In the genomic region with DNA sequence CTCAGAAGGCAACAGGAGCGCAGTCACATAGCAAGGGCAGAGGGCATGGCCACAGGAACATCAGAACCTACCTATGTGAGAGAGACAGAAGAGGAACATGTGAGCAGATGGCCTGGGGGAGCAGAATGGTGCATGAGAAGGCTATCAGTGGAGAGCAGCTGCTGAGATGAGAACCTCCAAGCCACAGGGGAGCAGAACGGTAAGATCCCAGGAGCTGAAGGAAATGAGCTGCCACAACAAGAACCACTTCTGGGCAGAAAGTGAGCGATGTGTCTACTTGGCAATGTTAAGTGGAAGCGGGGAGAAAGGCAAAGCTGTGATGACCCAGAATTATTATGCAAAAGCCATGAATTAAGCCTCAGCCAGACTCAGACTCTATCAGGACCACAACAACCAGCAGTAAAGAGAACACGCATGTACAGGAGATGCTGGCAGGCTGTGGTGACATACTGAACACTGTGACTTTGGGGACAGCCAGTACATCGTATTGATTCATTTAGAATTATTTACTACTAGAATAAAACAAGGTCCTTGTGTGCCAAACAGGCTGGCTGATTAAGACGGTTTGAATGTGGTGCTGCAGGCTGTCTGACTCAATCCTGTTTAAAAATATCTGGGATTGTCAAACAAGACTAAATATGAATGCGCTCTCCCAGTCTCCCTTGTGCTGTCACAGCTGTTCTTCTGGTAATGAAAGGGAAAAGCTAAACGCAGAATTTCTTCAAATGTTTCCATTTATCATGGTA, we compare ENCODE assay signal across 8 mouse cellular contexts.
DNase-seq lines count a peak whose midpoint lies in the region; ATAC-seq lines count a peak whose summit lies in the region.

No protein-coding gene starts in this region.

- H3K4me2 ChIP-seq in limb, embryonic 15.5 days: no peak overlapping the region
- H3K4me2 ChIP-seq in embryonic facial prominence, embryonic 14.5 days (ENCODE audit: low read depth, low read length): no peak overlapping the region

- 0 out of 2 replicates have a peak overlapping the region, but pooled peaks have one; percentile 5 for H3K27ac ChIP-seq in limb, embryonic 15.5 days
- no peak overlapping the region for H3K27ac ChIP-seq in limb, embryonic 10.5 days
- peak overlapping the region; percentile 17; the same call in 1 of the 2 replicates for H3K27ac ChIP-seq in embryonic facial prominence, embryonic 14.5 days (replicated peaks; ENCODE audit: low read depth, low read length)

- no peaks in the 10 kb centered on the region for H3K27me3 ChIP-seq in limb, embryonic 15.5 days
- H3K27me3 ChIP-seq in limb, embryonic 10.5 days (ENCODE audit: low read depth, poor library complexity, severe bottlenecking): no peaks in the 10 kb centered on the region
- no peaks in the 10 kb centered on the region for H3K27me3 ChIP-seq in embryonic facial prominence, embryonic 14.5 days (replicated peaks; ENCODE audit: control insufficient read depth, insufficient read depth, low read length)

- peak; percentile 11 for DNase-seq in adrenal gland, adult 8-10 months
- DNase-seq in adrenal gland, postnatal 25 days: no peak
- no peak for DNase-seq in limb, embryonic 10.5 days (ENCODE audit: low spot score)
- DNase-seq in embryonic facial prominence, embryonic 14.5 days (ENCODE audit: low spot score): no peak
- DNase-seq in layer of hippocampus, postnatal 36 days: peak; percentile 24 to 31
- no peak for DNase-seq in embryo, embryonic 11 days
- DNase-seq in kidney, postnatal 14 days: no peak

- H3K9ac ChIP-seq in limb, embryonic 15.5 days: no peak overlapping the region
- H3K9ac ChIP-seq in embryonic facial prominence, embryonic 14.5 days (ENCODE audit: low read depth, low read length): no peak overlapping the region

- H3K9me3 ChIP-seq in limb, embryonic 15.5 days: no peaks in the 10 kb centered on the region
- H3K9me3 ChIP-seq in limb, embryonic 10.5 days (replicated peaks): no peaks in the 10 kb centered on the region
- H3K9me3 ChIP-seq in embryonic facial prominence, embryonic 14.5 days (ENCODE audit: control insufficient read depth, low read length): no peaks in the 10 kb centered on the region

- no peaks in the 10 kb centered on the region for H3K36me3 ChIP-seq in limb, embryonic 15.5 days
- H3K36me3 ChIP-seq in limb, embryonic 10.5 days: no peaks in the 10 kb centered on the region
- H3K36me3 ChIP-seq in embryonic facial prominence, embryonic 14.5 days (ENCODE audit: control insufficient read depth, insufficient read depth, low read length): no peaks in the 10 kb centered on the region

- 58% methylated on average over 9 of the region's 9 CpGs for WGBS in limb, embryonic 15.5 days
- 91% methylated on average over 9 of the region's 9 CpGs for WGBS in limb, embryonic 10.5 days
- 58% methylated on average over 9 of the region's 9 CpGs for WGBS in embryonic facial prominence, embryonic 14.5 days

- peaks cover 32% of the 10 kb centered on the region for H3K4me1 ChIP-seq in limb, embryonic 15.5 days
- H3K4me1 ChIP-seq in limb, embryonic 10.5 days: peaks cover 15% of the 10 kb centered on the region
- peaks cover 46% of the 10 kb centered on the region for H3K4me1 ChIP-seq in embryonic facial prominence, embryonic 14.5 days (ENCODE audit: control insufficient read depth, insufficient read depth, low read length)

- no peak for ATAC-seq in limb, embryonic 15.5 days (ENCODE audit: insufficient number of reproducible peaks, low FRiP score, low TSS enrichment, low read depth)
- no peak for ATAC-seq in embryonic facial prominence, embryonic 14.5 days (ENCODE audit: low read depth)

- no peak overlapping the region for H3K4me3 ChIP-seq in limb, embryonic 15.5 days
- no peak overlapping the region for H3K4me3 ChIP-seq in limb, embryonic 10.5 days
- H3K4me3 ChIP-seq in embryonic facial prominence, embryonic 14.5 days (ENCODE audit: low read depth, low read length): no peak overlapping the region

Comparison
In these comparisons a context has a peak if more than half of its experiments do, and no peak if none do; other contexts are left out.
1. DNase-seq: peak in adrenal gland, adult 8-10 months (single experiment) and layer of hippocampus, postnatal 36 days (2 of 2); none in adrenal gland, postnatal 25 days (single experiment), limb, embryonic 10.5 days (single experiment), embryonic facial prominence, embryonic 14.5 days (single experiment), embryo, embryonic 11 days (single experiment) and kidney, postnatal 14 days (single experiment).